Mouse (Mus musculus) kidney, postnatal 0 days (tissue): ENCODE measurements around the gene Ogdhl. TPM values are rescaled to one million over a fixed set of nuclear protein-coding genes. Genes with fewer than 3 reads are reported as not detected.

Experiments
- ATAC-seq: fragments of 200-750 bp; cut with Nextera tagmentation; replicated peaks from 2 replicates; pipeline ENCODE4 v1.8.0; 2017; ENCODE audit warnings: low read depth, moderate number of reproducible peaks, moderate TSS enrichment, moderate library complexity; ENCODE audit not compliant: low FRiP score
- DNase-seq: peaks from one replicate; pipeline ENCODE4 v3.0.0-alpha.2; 2016; ENCODE audit warnings: low spot score
- H3K27ac ChIP-seq: fragments of 300-500 bp; sonication (generic); 2 replicates; pipeline ENCODE4 v1.5.1; 2014; ENCODE audit warnings: mild to moderate bottlenecking
- H3K27me3 ChIP-seq: fragments of 300-500 bp; sonication (generic); 2 replicates; pipeline ENCODE4 v1.6.1; 2014; ENCODE audit warnings: low read length, mixed read lengths; ENCODE audit not compliant: insufficient read depth
- H3K36me3 ChIP-seq: fragments of 300-500 bp; sonication (generic); 2 replicates; pipeline ENCODE4 v1.6.1; 2014; ENCODE audit warnings: low read length, mixed read lengths; ENCODE audit not compliant: insufficient read depth
- H3K4me1 ChIP-seq: fragments of 300-500 bp; sonication (generic); replicated peaks from 2 replicates; pipeline ENCODE4 v1.6.1; 2014; ENCODE audit warnings: antibody characterized with exemption, low read length, mixed read lengths; ENCODE audit not compliant: insufficient read depth
- H3K4me2 ChIP-seq: fragments of 300-500 bp; sonication (generic); 2 replicates; pipeline ENCODE4 v1.6.1; 2014; ENCODE audit warnings: mild to moderate bottlenecking, low read length, moderate library complexity, mixed read lengths
- H3K4me3 ChIP-seq: fragments of 300-500 bp; sonication (generic); replicated peaks from 2 replicates; pipeline ENCODE4 v1.5.1; 2014; ENCODE audit warnings: low read depth, low read length
- H3K9ac ChIP-seq: fragments of 300-500 bp; sonication (generic); 2 replicates; pipeline ENCODE4 v1.6.1; 2014; ENCODE audit warnings: low read depth, low read length
- H3K9me3 ChIP-seq: fragments of 300-500 bp; sonication (generic); replicated peaks from 2 replicates; pipeline ENCODE4 v1.6.1; 2016; ENCODE audit warnings: low read length, inconsistent platforms, mixed read lengths
- CTCF ChIP-seq: IDR thresholded peaks from 2 replicates; pipeline ENCODE4 v1.5.1; 2016; ENCODE audit warnings: antibody characterized with exemption, low read depth, mild to moderate bottlenecking, moderate library complexity
- WGBS: fragments of 180-500 bp; shearing (Covaris S2); extraction: QIAGEN DNeasy Blood & Tissue Kit; methylation state at CpG from one replicate; pipeline ENCODE4 v1.1.7; 2014; 5-methylcytosine and 5-hydroxymethylcytosine counted together
- polyA plus RNA-seq: library from polyadenylated mRNA; unstranded; fragments of >200 nt; fragmentation: Nextera tagmentation; extraction: Ambion mirVana; gene quantifications from 2 replicates; pipeline ENCODE4 v1.2.1, GENCODE M21; 2015

Gene Ogdhl
- polyA plus RNA-seq, 1 experiment from 2014 or later, result 6.7 TPM

DNA sequence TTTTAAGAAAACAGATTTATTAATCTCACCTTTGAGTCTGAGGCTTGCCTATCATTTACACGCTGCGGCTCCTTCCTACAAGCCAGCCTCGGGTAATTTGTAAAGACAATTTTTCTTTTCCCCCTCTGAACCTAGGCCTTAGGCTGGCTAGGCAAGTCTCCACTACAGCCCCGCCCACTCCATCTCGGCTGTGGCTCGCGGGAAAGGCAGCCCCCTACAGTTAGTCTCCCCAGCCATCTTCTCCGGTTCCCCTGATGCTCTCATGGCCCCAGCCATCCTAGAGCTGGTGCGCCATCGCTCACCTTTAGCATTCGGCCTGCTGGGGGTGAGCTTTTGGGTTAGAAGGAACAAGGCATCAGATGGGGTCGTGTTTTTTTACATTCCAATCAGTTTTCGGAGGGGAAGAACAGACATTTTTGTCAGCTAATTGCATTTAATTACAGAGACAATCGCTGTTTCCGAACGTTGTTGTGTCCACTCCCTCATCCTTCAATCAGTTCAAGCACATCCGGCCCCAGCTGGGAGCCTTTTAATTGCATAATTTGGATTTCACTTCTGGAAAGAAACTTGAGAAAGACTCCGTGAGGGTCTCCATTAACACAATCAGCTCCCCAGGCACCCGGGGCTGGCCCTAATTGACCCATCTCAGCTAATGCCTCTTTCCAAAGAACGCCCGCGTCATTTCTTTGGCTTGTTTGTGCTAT is 57.7 kb downstream of the Ogdhl start:
- DNase-seq (peak; percentile 22), ATAC-seq (no peak)
- Histone ChIP-seq H3K9ac (no peak overlapping the region), H3K9me3 (no peaks in the 10 kb centered on the region), H3K27me3 (no peaks in the 10 kb centered on the region), H3K36me3 (no peaks in the 10 kb centered on the region), H3K4me1 (no peaks in the 10 kb centered on the region), H3K4me2 (0 out of 2 replicates have a peak overlapping the region, but pooled peaks have one; percentile 5), H3K4me3 (no peak overlapping the region), H3K27ac (no peak overlapping the region)
- 10% methylated on average over 22 of the region's 22 CpGs for WGBS
- TF ChIP-seq CTCF, result no peak

DNA sequence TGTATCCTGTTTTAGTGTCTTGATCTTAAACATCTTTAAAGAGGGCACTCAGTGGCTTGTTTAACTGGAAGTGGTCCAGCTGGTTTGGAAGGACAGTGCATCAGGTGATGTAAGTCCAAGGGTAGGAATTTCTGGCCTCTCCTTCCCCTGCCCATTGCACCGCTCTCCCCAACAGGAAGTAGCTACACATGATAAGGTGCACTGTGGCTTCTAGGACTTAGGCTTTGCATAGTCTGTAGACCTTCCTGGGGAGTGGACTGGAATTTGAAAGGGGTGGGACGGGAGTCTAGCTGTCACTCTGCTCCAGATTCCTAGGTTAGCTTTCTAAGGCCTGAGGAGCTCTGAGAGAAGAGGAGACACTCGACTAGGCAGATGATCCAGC is 58.3 kb downstream of the Ogdhl start:
- no peak for DNase-seq
- WGBS, result 42% methylated on average over 3 of the region's 3 CpGs

DNA sequence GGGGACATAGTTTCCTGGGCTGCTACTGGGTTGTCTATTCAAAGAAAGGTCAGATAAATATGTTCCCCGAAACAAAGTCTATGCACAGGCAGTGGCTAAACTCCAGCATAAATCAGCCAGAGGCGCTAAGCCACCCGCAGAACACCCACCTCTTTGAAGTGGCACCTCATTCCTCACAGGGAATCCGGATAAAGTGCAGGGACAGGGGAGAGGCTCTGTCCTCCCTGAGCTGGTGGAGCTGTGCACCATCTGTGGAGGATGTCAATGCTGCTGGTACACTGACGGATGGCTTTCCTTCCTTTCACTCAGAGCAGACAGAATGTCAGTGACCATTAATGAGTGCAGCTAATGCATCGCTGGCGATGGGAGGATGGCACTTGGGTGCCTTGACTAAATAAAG is 59.2 kb downstream of the Ogdhl start:
- no peak overlapping the region for H3K4me3 ChIP-seq
- no peak for DNase-seq
- no peak for ATAC-seq
- WGBS, result 20% methylated on average over 7 of the region's 7 CpGs
- no peaks in the 10 kb centered on the region for H3K9me3 ChIP-seq
- no peaks in the 10 kb centered on the region for H3K4me1 ChIP-seq
- H3K27me3 ChIP-seq, result no peaks in the 10 kb centered on the region
- no peaks in the 10 kb centered on the region for H3K36me3 ChIP-seq
- no peak for TF ChIP-seq CTCF
- no peak overlapping the region for H3K4me2 ChIP-seq
- H3K27ac ChIP-seq, result no peak overlapping the region
- no peak overlapping the region for H3K9ac ChIP-seq

More for the DNA sequence above, 58.3 kb downstream of the Ogdhl start:
- no peak for ATAC-seq
- H3K9me3 ChIP-seq, result no peaks in the 10 kb centered on the region
- H3K4me1 ChIP-seq, result no peaks in the 10 kb centered on the region
- no peak overlapping the region for H3K4me3 ChIP-seq
- TF ChIP-seq CTCF, result no peak
- H3K27ac ChIP-seq, result no peak overlapping the region
- H3K9ac ChIP-seq, result no peak overlapping the region
- H3K27me3 ChIP-seq, result no peaks in the 10 kb centered on the region
- no peak overlapping the region for H3K4me2 ChIP-seq
- no peaks in the 10 kb centered on the region for H3K36me3 ChIP-seq

DNA sequence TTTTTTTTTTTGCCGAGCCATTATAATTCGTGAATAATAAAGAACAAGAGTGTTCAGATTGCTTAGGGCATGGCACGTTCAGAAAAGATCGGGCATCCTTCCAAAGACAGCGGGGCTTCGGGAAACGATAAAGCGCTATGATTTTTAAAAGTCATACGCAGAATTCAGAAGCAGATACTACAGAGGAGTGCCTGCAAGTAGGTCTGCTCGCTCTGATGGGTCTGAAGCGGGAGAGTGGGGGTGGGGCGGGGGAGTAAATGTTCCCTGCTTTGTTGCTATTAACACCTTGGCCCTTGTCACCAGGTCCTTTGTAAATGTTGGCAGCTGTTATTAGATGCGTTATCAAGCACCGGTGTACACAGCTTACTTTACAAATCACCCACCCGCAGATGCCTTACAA is 59.8 kb downstream of the Ogdhl start:
- 46% methylated on average over 15 of the region's 15 CpGs for WGBS
- DNase-seq (no peak), ATAC-seq (no peak)
- H3K9ac ChIP-seq, result no peak overlapping the region
- H3K4me2 ChIP-seq, result no peak overlapping the region
- H3K36me3 ChIP-seq, result no peaks in the 10 kb centered on the region
- H3K4me1 ChIP-seq, result no peaks in the 10 kb centered on the region
- no peak overlapping the region for H3K4me3 ChIP-seq
- H3K27ac ChIP-seq, result no peak overlapping the region
- no peaks in the 10 kb centered on the region for H3K9me3 ChIP-seq
- H3K27me3 ChIP-seq, result no peaks in the 10 kb centered on the region
- no peak for TF ChIP-seq CTCF

- 4% methylated on average over 13 of the region's 13 CpGs for WGBS
- Histone ChIP-seq H3K27ac (no peak within 1 kb of the TSS), H3K9ac (no peak within 1 kb of the TSS), H3K27me3 (no peaks in the 10 kb centered on the region), H3K4me2 (no peak within 1 kb of the TSS), H3K4me1 (no peaks in the 10 kb centered on the region), H3K4me3 (no peak within 1 kb of the TSS), H3K36me3 (no peaks in the 10 kb centered on the region), H3K9me3 (no peaks in the 10 kb centered on the region)
- TF ChIP-seq CTCF, result no peak
- DNase-seq (peak; percentile 74), ATAC-seq (peak; percentile 88)
Measured at GRCm38 (mm10) chr14:32388196-32388595, 66.4 kb downstream of the Ogdhl start, which contains the start of gene 1700024G13Rik. Gene 1700024G13Rik, minus strand, starts transcription at chr14:32388391.

Other genes starting within 250 kb of the Ogdhl start
- gene Oxnad1, start 236.6 kb upstream of the Ogdhl start, polyA plus RNA-seq, result 30.3 and 31.6 TPM in 2 replicates
- 109 and 116 TPM in 2 replicates for gene Dph3, start 236.3 kb upstream of the Ogdhl start, polyA plus RNA-seq
- gene Msmb, start 180.0 kb upstream of the Ogdhl start, polyA plus RNA-seq, result not detected in 2 replicates
- gene Ncoa4, start 162.2 kb upstream of the Ogdhl start, polyA plus RNA-seq, result 97.2 and 99.1 TPM in 2 replicates
- 305 and 316 TPM in 2 replicates for gene Timm23, start 120.1 kb upstream of the Ogdhl start, polyA plus RNA-seq
- 33.3 and 34.8 TPM in 2 replicates for gene Parg, start 120.1 kb upstream of the Ogdhl start, polyA plus RNA-seq
- not detected in 2 replicates for gene 1700024G13Rik, start 66.4 kb downstream of the Ogdhl start, polyA plus RNA-seq
- gene Slc18a3, start 142.8 kb downstream of the Ogdhl start, polyA plus RNA-seq, result not detected in 2 replicates
- 0.10 TPM in 1 of 2 replicates, not detected in the other for gene Chat, start 144.0 kb downstream of the Ogdhl start, polyA plus RNA-seq
- gene Ercc6, start 191.5 kb downstream of the Ogdhl start, polyA plus RNA-seq, result 12.7 and 17.1 TPM in 2 replicates